Mouse (Mus musculus): ENCODE data around the gene Gm28778. TPM values are rescaled to one million over a fixed set of nuclear protein-coding genes. Genes with fewer than 3 reads are reported as not detected.

The Gm28778 gene
- total RNA-seq, 1 experiment from 2014 or later, result not detected

Other genes starting within 250 kb of the Gm28778 start
- not detected in 2 replicates for gene Mstn, start 235.5 kb upstream of the Gm28778 start, total RNA-seq (2021)
- gene 1700019A02Rik, start 109.5 kb upstream of the Gm28778 start, total RNA-seq (2021), result not detected in 2 replicates
- 4.0 and 7.7 TPM in 2 replicates for gene Pms1, start 93 bp upstream of the Gm28778 start, total RNA-seq (2021)
- gene Ormdl1, start within 50 bp of the Gm28778 start, total RNA-seq (2021), result 18.5 and 21.7 TPM in 2 replicates
- gene Osgepl1, start 16.5 kb downstream of the Gm28778 start, total RNA-seq (2021), result 22.8 and 26.8 TPM in 2 replicates
- not detected in 2 replicates for gene Asdurf, start 55.5 kb downstream of the Gm28778 start, total RNA-seq (2021)
- not detected in 2 replicates for gene Gm28551, start 55.6 kb downstream of the Gm28778 start, total RNA-seq (2021)
- 28.4 and 29.7 TPM in 2 replicates for gene Asnsd1, start 55.6 kb downstream of the Gm28778 start, total RNA-seq (2021)